ENCODE assay signal across 12 mouse cellular contexts in the genomic region with DNA sequence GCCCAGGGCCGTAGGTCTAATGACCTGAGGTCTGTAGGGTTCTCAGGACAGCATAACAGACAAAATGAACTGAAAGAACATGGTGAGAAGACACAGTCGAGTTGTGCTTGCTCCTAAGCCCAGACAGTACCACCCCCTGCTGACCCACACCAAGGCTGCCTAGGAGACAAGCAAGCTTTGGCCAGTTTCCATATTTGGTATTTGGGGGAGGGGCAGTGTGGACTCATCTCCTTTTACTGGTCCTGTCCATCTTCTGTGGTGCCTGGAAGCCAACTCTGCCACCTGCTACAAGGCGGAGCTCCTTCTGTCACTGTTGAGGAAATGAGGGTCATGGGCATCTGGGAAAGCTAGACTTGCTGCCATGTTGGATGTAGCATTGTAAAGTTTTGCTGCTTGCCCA.
"Had no signal": no experiment of that assay in that cellular context is flagged by ENCODE, and none has a peak within 500 bp of the region (broad histone marks: within the 10 kb centered on the region; RNA-seq: fewer than 3 reads in every experiment).

No protein-coding gene starts in this region.

- DNase-seq: gastrocnemius, postnatal 14 days; gastrocnemius, postnatal 36 days; heart, adult 18-20 months; heart, postnatal 10 days; heart, postnatal 4 days; kidney, adult 18-20 months; kidney, adult 8-10 months; kidney, postnatal 10 days; kidney, postnatal 25 days; kidney, postnatal 4 days; liver; liver, embryonic 13.5 days had no signal
